In the genomic region with DNA sequence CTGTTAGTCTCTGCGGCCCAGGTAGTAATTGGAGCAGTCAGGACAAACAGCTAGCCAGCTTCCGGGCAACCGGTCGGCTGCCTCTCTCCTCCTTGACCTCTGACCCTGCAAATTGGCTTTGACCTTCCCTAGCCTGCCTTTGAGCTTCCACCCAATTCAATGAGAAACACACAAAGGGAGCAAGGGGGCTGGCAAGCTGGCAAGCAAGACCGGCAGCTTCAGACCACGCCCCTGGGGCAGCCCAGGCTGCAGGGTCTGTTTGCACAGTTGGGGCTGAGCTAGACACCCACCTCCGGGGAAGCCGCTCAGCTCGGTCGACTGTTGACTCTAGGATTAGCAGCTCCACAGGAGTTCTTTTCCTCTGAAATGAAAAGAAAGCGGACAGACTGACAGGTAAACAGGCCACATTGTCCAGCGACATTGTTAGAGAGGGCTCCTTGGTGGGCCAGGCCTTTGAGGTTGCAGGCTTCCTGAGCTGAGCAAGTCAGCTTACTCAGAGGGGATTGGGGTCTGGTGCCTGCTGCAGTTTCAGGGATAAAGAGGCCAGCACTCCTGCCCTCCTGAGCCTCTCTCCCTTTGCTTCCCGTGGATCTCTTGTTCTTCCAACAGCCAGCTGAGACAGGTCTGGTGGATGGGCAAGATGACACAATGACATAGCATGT, we compare ENCODE assay signal across 12 mouse cellular contexts.
DNase-seq lines count a peak whose midpoint lies in the region; ATAC-seq lines count a peak whose summit lies in the region.
"Had no signal": no experiment of that assay in that cellular context is flagged by ENCODE, and none has a peak within 500 bp of the region (broad histone marks: within the 10 kb centered on the region; RNA-seq: fewer than 3 reads in every experiment).

No protein-coding gene starts in this region.

- no peaks in the 10 kb centered on the region for H3K27me3 ChIP-seq in kidney, embryonic 15.5 days
- no peaks in the 10 kb centered on the region for H3K27me3 ChIP-seq in embryonic facial prominence, embryonic 14.5 days (replicated peaks; ENCODE audit: control insufficient read depth, insufficient read depth, low read length)
- peaks cover 2% of the 10 kb centered on the region; the same call in 1 of the 2 replicates for H3K27me3 ChIP-seq in liver, embryonic 12.5 days (replicated peaks)
- H3K27me3 ChIP-seq: limb, embryonic 15.5 days had no signal

- no peak for DNase-seq in kidney, postnatal 25 days
- peak; percentile 62 for DNase-seq in embryonic facial prominence, embryonic 14.5 days (ENCODE audit: low spot score)
- DNase-seq in retina, embryonic 14.5 days (ENCODE audit: low spot score): peak; percentile 42
- no peak for DNase-seq in spleen, adult 18-20 months
- DNase-seq in adrenal gland, postnatal 25 days: no peak
- no peak for DNase-seq in urinary bladder, adult 2 months (ENCODE audit: low spot score)
- DNase-seq: cerebellum, adult 9-11 months had no signal

- no peak overlapping the region for H3K4me3 ChIP-seq in kidney, embryonic 15.5 days (replicated peaks)
- H3K4me3 ChIP-seq in embryonic facial prominence, embryonic 14.5 days (ENCODE audit: low read depth, low read length): no peak overlapping the region
- no peak overlapping the region for H3K4me3 ChIP-seq in liver, embryonic 12.5 days
- H3K4me3 ChIP-seq: layer of hippocampus, adult 2 months; limb, embryonic 15.5 days had no signal

- 0 out of 2 replicates have a peak, but pooled peaks have one; percentile 30 for ATAC-seq in kidney, embryonic 15.5 days (replicated peaks; ENCODE audit: low FRiP score)
- ATAC-seq in embryonic facial prominence, embryonic 14.5 days (ENCODE audit: low read depth): peak; percentile 73; the same call in 1 of the 2 replicates
- peak; percentile 61 for ATAC-seq in liver, embryonic 12.5 days
- ATAC-seq: activated CD4-positive, CD25-positive, alpha-beta regulatory T cell, adult 4 months had no signal

- H3K4me2 ChIP-seq in kidney, embryonic 15.5 days: no peak overlapping the region
- H3K4me2 ChIP-seq in embryonic facial prominence, embryonic 14.5 days (ENCODE audit: low read depth, low read length): no peak overlapping the region
- no peak overlapping the region for H3K4me2 ChIP-seq in liver, embryonic 12.5 days
- H3K4me2 ChIP-seq: limb, embryonic 15.5 days had no signal

- 14% methylated on average over 13 of the region's 13 CpGs for WGBS in kidney, embryonic 15.5 days
- WGBS in embryonic facial prominence, embryonic 14.5 days: 5% methylated on average over 13 of the region's 13 CpGs
- WGBS in liver, embryonic 12.5 days (ENCODE audit: insufficient replicate concordance): 28% methylated on average over 13 of the region's 13 CpGs

- no peak overlapping the region for H3K27ac ChIP-seq in kidney, embryonic 15.5 days
- no peak overlapping the region for H3K27ac ChIP-seq in embryonic facial prominence, embryonic 14.5 days (replicated peaks; ENCODE audit: low read depth, low read length)
- H3K27ac ChIP-seq in liver, embryonic 12.5 days: 0 out of 2 replicates have a peak overlapping the region, but pooled peaks have one; percentile 25
- H3K27ac ChIP-seq: layer of hippocampus, adult 2 months; limb, embryonic 15.5 days had no signal

- H3K9ac ChIP-seq in kidney, embryonic 15.5 days: no peak overlapping the region
- H3K9ac ChIP-seq in embryonic facial prominence, embryonic 14.5 days (ENCODE audit: low read depth, low read length): no peak overlapping the region
- H3K9ac ChIP-seq in liver, embryonic 12.5 days: no peak overlapping the region
- H3K9ac ChIP-seq: limb, embryonic 15.5 days had no signal

- no peaks in the 10 kb centered on the region for H3K9me3 ChIP-seq in kidney, embryonic 15.5 days (replicated peaks)
- H3K9me3 ChIP-seq in embryonic facial prominence, embryonic 14.5 days (ENCODE audit: control insufficient read depth, low read length): no peaks in the 10 kb centered on the region
- no peaks in the 10 kb centered on the region for H3K9me3 ChIP-seq in liver, embryonic 12.5 days (replicated peaks)
- H3K9me3 ChIP-seq: limb, embryonic 15.5 days had no signal

- no peaks in the 10 kb centered on the region for H3K36me3 ChIP-seq in kidney, embryonic 15.5 days
- no peaks in the 10 kb centered on the region for H3K36me3 ChIP-seq in embryonic facial prominence, embryonic 14.5 days (ENCODE audit: control insufficient read depth, insufficient read depth, low read length)
- H3K36me3 ChIP-seq in liver, embryonic 12.5 days: no peaks in the 10 kb centered on the region
- H3K36me3 ChIP-seq: limb, embryonic 15.5 days had no signal

- peaks cover 20% of the 10 kb centered on the region for H3K4me1 ChIP-seq in kidney, embryonic 15.5 days
- 0 out of 2 replicates have a peak, but pooled peaks cover 3% of the 10 kb centered on the region for H3K4me1 ChIP-seq in embryonic facial prominence, embryonic 14.5 days (ENCODE audit: control insufficient read depth, insufficient read depth, low read length)
- H3K4me1 ChIP-seq in liver, embryonic 12.5 days: no peaks in the 10 kb centered on the region

Comparison
In these comparisons a context has a peak if more than half of its experiments do, and no peak if none do; other contexts are left out.
1. DNase-seq: peak in embryonic facial prominence, embryonic 14.5 days (single experiment) and retina, embryonic 14.5 days (single experiment); none in kidney, postnatal 25 days (0 of 2), spleen, adult 18-20 months (0 of 2), adrenal gland, postnatal 25 days (single experiment) and urinary bladder, adult 2 months (single experiment).
2. Peak in every context shown above with its lines, with median percentiles within 50 percentile points of each other: ATAC-seq.